Mouse (Mus musculus) limb, embryonic 12.5 days (tissue): Measurements from ENCODE around the gene Sertad4. TPM values are rescaled to one million over a fixed set of nuclear protein-coding genes. Genes with fewer than 3 reads are reported as not detected.

Experiments
- ATAC-seq: fragments of 200-750 bp; cut with Nextera tagmentation; 2 replicates; pipeline ENCODE4 v1.8.0; 2017; ENCODE audit warnings: low read depth, moderate TSS enrichment; ENCODE audit not compliant: insufficient number of reproducible peaks, insufficient read depth, low FRiP score, low TSS enrichment
- H3K27ac ChIP-seq: fragments of 300-500 bp; sonication (generic); 2 replicates; pipeline ENCODE4 v1.5.1; 2016; ENCODE audit warnings: mild to moderate bottlenecking, moderate library complexity
- H3K27me3 ChIP-seq: fragments of 300-500 bp; sonication (generic); 2 replicates; pipeline ENCODE4 v1.6.1; 2016; ENCODE audit warnings: mild to moderate bottlenecking, moderate library complexity
- H3K36me3 ChIP-seq: fragments of 300-500 bp; sonication (generic); 2 replicates; pipeline ENCODE4 v1.6.1; 2016; ENCODE audit warnings: mild to moderate bottlenecking, moderate library complexity
- H3K4me1 ChIP-seq: fragments of 300-500 bp; sonication (generic); replicated peaks from 2 replicates; pipeline ENCODE4 v1.6.1; 2016
- H3K4me2 ChIP-seq: fragments of 300-500 bp; sonication (generic); 2 replicates; pipeline ENCODE4 v1.6.1; 2016; ENCODE audit warnings: mild to moderate bottlenecking, moderate library complexity
- H3K4me3 ChIP-seq: fragments of 300-500 bp; sonication (generic); replicated peaks from 2 replicates; pipeline ENCODE4 v1.5.1; 2016; ENCODE audit warnings: mild to moderate bottlenecking
- H3K9ac ChIP-seq: fragments of 300-500 bp; sonication (generic); replicated peaks from 2 replicates; pipeline ENCODE4 v1.6.1; 2016; ENCODE audit warnings: mild to moderate bottlenecking, moderate library complexity
- H3K9me3 ChIP-seq: fragments of 300-500 bp; sonication (generic); 2 replicates; pipeline ENCODE4 v1.6.1; 2016; ENCODE audit warnings: mild to moderate bottlenecking, moderate library complexity
- WGBS: fragments of 180-500 bp; shearing (Covaris S2); methylation state at CpG from one replicate; pipeline ENCODE4 v1.1.7; 2016; 5-methylcytosine and 5-hydroxymethylcytosine counted together
- polyA plus RNA-seq: library from polyadenylated mRNA; unstranded; fragments of >200 nt; fragmentation: Nextera tagmentation; extraction: Ambion mirVana; gene quantifications from 2 replicates; pipeline ENCODE4 v1.2.1, GENCODE M21; 2016

Sertad4 gene
- polyA plus RNA-seq, 1 experiment from 2014 or later, result 80.4 TPM

GRCm38 (mm10) chr1:192869761-192870160, 14.2 kb upstream of the Sertad4 start:
- no peaks in the 10 kb centered on the region for H3K27me3 ChIP-seq
- no peak for ATAC-seq
- H3K4me1 ChIP-seq, result peaks cover 8% of the 10 kb centered on the region; the same call in 1 of the 2 replicates
- no peak overlapping the region for H3K4me3 ChIP-seq
- H3K4me2 ChIP-seq, result no peak overlapping the region
- no peak overlapping the region for H3K9ac ChIP-seq
- H3K36me3 ChIP-seq, result no peaks in the 10 kb centered on the region
- H3K27ac ChIP-seq, result no peak overlapping the region
- WGBS, result 97% methylated on average over 1 of the region's 1 CpGs
- H3K9me3 ChIP-seq, result no peaks in the 10 kb centered on the region

GRCm38 (mm10) chr1:192864440-192864839, 8.9 kb upstream of the Sertad4 start:
- no peak overlapping the region for H3K4me3 ChIP-seq
- H3K9me3 ChIP-seq, result no peaks in the 10 kb centered on the region
- WGBS, result 71% methylated on average over 3 of the region's 3 CpGs
- H3K4me2 ChIP-seq, result no peak overlapping the region
- H3K27ac ChIP-seq, result no peak overlapping the region
- ATAC-seq, result no peak
- H3K36me3 ChIP-seq, result no peaks in the 10 kb centered on the region
- H3K27me3 ChIP-seq, result no peaks in the 10 kb centered on the region
- peaks cover 25% of the 10 kb centered on the region for H3K4me1 ChIP-seq
- no peak overlapping the region for H3K9ac ChIP-seq

DNA sequence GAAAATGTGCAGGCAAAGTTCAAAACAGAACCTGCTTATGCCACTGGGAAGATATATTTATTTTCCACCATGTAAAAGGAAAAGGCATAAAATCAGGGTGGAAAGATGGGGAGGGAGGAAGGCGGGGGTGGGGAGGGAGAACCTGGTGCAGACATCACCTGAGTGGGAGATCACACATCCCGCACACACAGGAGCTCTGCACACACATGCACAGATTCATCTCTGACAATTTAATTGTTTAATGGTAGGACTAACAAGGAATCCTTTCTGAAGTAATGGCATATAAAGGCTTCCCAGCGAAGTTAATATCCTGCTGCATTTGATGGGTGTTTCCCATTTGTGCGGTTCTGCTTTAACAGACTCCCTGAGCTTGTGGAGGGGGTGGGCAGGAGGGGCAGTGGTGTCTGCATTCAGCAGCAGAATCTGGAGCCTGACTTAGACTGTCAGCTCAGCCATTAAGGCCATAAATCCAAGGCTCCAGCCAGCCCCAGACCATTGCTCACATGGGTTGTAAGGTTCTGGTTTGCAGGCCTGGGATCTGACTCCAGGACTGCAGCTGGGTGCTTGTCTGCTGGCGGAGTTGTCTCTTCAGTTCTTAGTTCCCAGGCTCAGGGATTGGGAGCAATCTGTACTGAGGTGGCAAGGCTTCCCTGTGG, 5.9 kb upstream of the Sertad4 start:
- Histone ChIP-seq H3K4me1 (peaks cover 47% of the 10 kb centered on the region), H3K9me3 (no peaks in the 10 kb centered on the region), H3K27ac (peak overlapping the region; percentile 82), H3K36me3 (no peaks in the 10 kb centered on the region), H3K27me3 (no peaks in the 10 kb centered on the region), H3K4me3 (no peak overlapping the region), H3K9ac (no peak overlapping the region; the same call in 1 of the 2 replicates), H3K4me2 (peak overlapping the region; percentile 23)
- ATAC-seq, result peak; percentile 64
- 26% methylated on average over 5 of the region's 5 CpGs for WGBS

DNA sequence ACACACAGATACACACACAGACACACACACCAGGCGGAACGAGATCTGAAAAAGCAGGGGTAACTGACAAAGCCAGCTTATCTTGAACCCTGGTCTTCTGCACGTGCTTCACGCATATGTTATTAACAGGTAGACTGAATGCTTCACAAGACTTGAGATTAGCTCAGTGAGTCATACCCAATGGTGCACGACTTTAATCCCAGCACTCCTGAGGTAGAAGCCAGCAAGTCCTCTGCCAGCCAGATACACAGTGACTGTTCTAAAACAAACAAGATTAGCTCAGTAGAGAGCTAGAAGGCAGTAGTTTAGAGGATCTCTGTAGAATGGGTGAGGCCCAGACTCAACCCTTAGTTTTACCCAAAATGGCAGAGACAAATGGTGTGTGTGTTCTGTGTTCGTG, 4.7 kb upstream of the Sertad4 start:
- no peak overlapping the region for H3K4me2 ChIP-seq
- no peak for ATAC-seq
- H3K9ac ChIP-seq, result no peak overlapping the region
- H3K9me3 ChIP-seq, result no peaks in the 10 kb centered on the region
- WGBS, result 76% methylated on average over 6 of the region's 6 CpGs
- H3K27ac ChIP-seq, result no peak overlapping the region
- H3K36me3 ChIP-seq, result no peaks in the 10 kb centered on the region
- no peak overlapping the region for H3K4me3 ChIP-seq
- no peaks in the 10 kb centered on the region for H3K27me3 ChIP-seq
- H3K4me1 ChIP-seq, result peaks cover 50% of the 10 kb centered on the region

- no peak for ATAC-seq
- Histone ChIP-seq H3K4me2 (no peak overlapping the region), H3K9me3 (no peaks in the 10 kb centered on the region), H3K9ac (no peak overlapping the region), H3K27me3 (no peaks in the 10 kb centered on the region), H3K36me3 (no peaks in the 10 kb centered on the region), H3K4me1 (peaks cover 61% of the 10 kb centered on the region), H3K27ac (no peak overlapping the region; the same call in 1 of the 2 replicates), H3K4me3 (no peak overlapping the region)
- 80% methylated on average over 5 of the region's 5 CpGs for WGBS
Observed at GRCm38 (mm10) chr1:192857582-192857981, 2.0 kb upstream of the Sertad4 start.

GRCm38 (mm10) chr1:192856931-192857330, 1.4 kb upstream of the Sertad4 start:
- H3K36me3 ChIP-seq, result no peaks in the 10 kb centered on the region
- no peak overlapping the region for H3K4me3 ChIP-seq
- H3K27ac ChIP-seq, result no peak overlapping the region
- H3K9ac ChIP-seq, result no peak overlapping the region
- H3K27me3 ChIP-seq, result no peaks in the 10 kb centered on the region
- WGBS, result 69% methylated on average over 6 of the region's 6 CpGs
- no peak overlapping the region for H3K4me2 ChIP-seq
- peaks cover 61% of the 10 kb centered on the region for H3K4me1 ChIP-seq
- no peaks in the 10 kb centered on the region for H3K9me3 ChIP-seq
- ATAC-seq, result no peak

DNA sequence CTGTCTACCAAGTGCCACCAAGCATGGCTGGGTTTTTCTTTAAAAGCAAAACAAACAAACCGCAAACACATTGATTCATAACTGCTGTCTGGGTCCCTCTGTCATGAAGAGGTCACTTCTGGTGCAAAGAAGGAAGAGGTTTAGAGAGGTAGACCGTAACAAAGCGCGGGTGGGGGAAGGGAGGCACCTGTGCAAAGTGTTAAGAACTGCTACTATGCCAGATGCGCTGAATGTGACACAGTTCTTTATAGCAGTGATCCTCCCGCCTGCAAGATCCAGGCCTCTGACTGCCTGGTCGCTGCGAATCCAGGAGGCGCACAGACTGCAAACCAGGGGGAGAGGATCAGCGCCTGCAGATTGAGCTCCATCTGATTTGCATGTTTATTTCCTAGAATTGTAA, 855 bp upstream of the Sertad4 start:
- Histone ChIP-seq H3K4me1 (peaks cover 61% of the 10 kb centered on the region), H3K27me3 (no peaks in the 10 kb centered on the region), H3K4me2 (peak overlapping the region; percentile 85), H3K27ac (peak overlapping the region; percentile 99), H3K9ac (no peak overlapping the region), H3K4me3 (peak overlapping the region; percentile 98), H3K9me3 (no peaks in the 10 kb centered on the region), H3K36me3 (no peaks in the 10 kb centered on the region)
- 6% methylated on average over 10 of the region's 10 CpGs for WGBS
- no peak for ATAC-seq

DNA sequence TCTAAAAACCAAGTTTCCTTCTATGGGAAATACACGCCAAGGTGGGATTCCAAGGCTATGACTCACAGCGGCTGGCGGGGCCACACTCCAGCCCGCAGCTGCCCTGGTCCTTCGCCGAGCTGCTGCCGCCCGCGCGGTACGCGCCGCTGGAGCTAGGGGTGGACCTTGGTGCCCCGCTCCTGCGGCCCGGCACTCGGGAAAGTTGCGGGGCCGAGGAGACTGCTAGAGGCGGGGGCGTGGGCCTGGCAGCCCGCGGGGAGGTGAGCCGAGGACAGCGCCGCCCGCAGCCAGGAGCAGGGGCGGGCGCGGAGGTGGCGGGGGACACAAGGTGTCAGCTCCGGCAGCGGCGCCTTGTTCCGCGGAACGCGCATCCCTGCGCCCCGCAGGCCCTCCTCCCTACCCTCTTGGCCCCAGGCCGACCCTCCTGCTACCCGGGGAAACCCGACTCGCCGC, 711 bp downstream of the Sertad4 start:
- Histone ChIP-seq H3K4me3 (peak overlapping the region; percentile 98), H3K36me3 (peaks cover 8% of the 10 kb centered on the region), H3K27ac (peak overlapping the region; percentile 99), H3K27me3 (no peaks in the 10 kb centered on the region), H3K9ac (peak overlapping the region; percentile 99), H3K9me3 (no peaks in the 10 kb centered on the region), H3K4me2 (peak overlapping the region; percentile 85), H3K4me1 (peaks cover 67% of the 10 kb centered on the region)
- peak; percentile 24; the same call in 1 of the 2 replicates for ATAC-seq
- under 1% methylated on average over 45 of the region's 45 CpGs for WGBS

DNA sequence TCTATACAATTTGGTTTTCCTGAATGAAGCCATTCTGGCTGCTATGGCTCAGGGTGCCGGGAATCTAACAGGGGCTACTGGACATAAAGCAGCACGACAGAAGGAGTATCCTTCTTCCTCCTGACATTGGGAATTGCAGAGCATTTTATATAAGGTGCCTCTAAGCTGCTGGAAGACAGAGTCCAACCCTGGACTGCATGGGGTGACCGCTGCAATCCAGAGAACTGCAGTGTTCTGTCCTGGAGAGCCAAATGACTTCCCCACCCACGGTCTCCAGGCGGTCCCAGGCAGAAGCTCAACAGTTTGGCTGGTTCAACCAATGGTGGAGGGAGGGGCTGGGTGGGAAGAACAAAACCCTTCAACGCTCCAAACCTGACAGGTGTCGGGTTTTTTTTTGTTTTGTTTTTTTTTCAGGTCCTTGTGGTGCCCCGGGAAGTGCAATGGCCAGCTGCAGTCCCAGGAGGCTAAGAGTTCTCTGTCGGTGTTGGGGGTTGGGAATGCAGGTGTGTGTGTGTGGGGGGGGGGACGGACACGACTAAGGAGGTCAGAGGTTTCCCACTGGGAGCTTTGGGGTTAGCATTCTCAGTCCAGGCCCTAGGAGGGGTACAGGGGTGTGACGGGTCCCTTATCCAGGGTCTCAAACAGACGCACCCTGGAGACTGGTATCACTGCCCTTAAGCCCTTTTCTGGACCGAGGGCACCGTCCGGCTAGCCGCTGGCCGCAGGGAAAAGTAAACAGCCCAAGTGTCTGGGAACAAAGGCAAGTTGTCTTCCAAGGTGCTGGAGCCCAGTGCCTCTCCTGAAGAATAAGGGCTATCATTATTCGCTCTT, 1.4 kb downstream of the Sertad4 start:
- peak overlapping the region; percentile 85 for H3K4me2 ChIP-seq
- H3K27me3 ChIP-seq, result no peaks in the 10 kb centered on the region
- H3K4me1 ChIP-seq, result peaks cover 73% of the 10 kb centered on the region
- H3K27ac ChIP-seq, result peak overlapping the region; percentile 99
- peak overlapping the region; percentile 98 for H3K4me3 ChIP-seq
- WGBS, result 2% methylated on average over 19 of the region's 19 CpGs
- peaks cover 15% of the 10 kb centered on the region for H3K36me3 ChIP-seq
- H3K9me3 ChIP-seq, result no peaks in the 10 kb centered on the region
- ATAC-seq, result no peak
- peak overlapping the region; percentile 99 for H3K9ac ChIP-seq

GRCm38 (mm10) chr1:192853429-192853828, 2.1 kb downstream of the Sertad4 start:
- WGBS, result 30% methylated on average over 2 of the region's 2 CpGs
- Histone ChIP-seq H3K4me3 (peak overlapping the region; percentile 98), H3K4me1 (peaks cover 69% of the 10 kb centered on the region), H3K27me3 (no peaks in the 10 kb centered on the region), H3K9me3 (no peaks in the 10 kb centered on the region), H3K36me3 (peaks cover 23% of the 10 kb centered on the region), H3K9ac (peak overlapping the region; percentile 99), H3K4me2 (peak overlapping the region; percentile 85), H3K27ac (peak overlapping the region; percentile 99)
- ATAC-seq, result no peak

GRCm38 (mm10) chr1:192852047-192852446, 3.5 kb downstream of the Sertad4 start:
- H3K27ac ChIP-seq, result peak overlapping the region; percentile 74
- peak overlapping the region; percentile 53 for H3K9ac ChIP-seq
- H3K4me3 ChIP-seq, result peak overlapping the region; percentile 98
- H3K4me2 ChIP-seq, result peak overlapping the region; percentile 85
- no peaks in the 10 kb centered on the region for H3K27me3 ChIP-seq
- H3K4me1 ChIP-seq, result peaks cover 55% of the 10 kb centered on the region
- no peak for ATAC-seq
- H3K36me3 ChIP-seq, result peaks cover 36% of the 10 kb centered on the region
- H3K9me3 ChIP-seq, result no peaks in the 10 kb centered on the region
